Mouse (Mus musculus) erythroblast, embryonic 14.5 days (primary cell): ENCODE measurements around the gene Itpkc. TPM values are rescaled to one million over a fixed set of nuclear protein-coding genes. Genes with fewer than 3 reads are reported as not detected.
A peak's percentile ranks its signal among the peaks of the same experiment; 100 is the strongest.

Experiments
- H3K27me3 ChIP-seq: 2 replicates; pipeline ENCODE4 v1.6.1; 2012; ENCODE audit warnings: inconsistent platforms; ENCODE audit not compliant: control insufficient read depth
- H3K36me3 ChIP-seq: 2 replicates; pipeline ENCODE4 v1.6.1; 2012; ENCODE audit warnings: mild to moderate bottlenecking, inconsistent platforms; ENCODE audit not compliant: control insufficient read depth
- H3K4me1 ChIP-seq: 2 replicates; pipeline ENCODE4 v1.6.1; 2012; ENCODE audit warnings: inconsistent platforms; ENCODE audit not compliant: control insufficient read depth
- H3K4me3 ChIP-seq: replicated peaks from 2 replicates; pipeline ENCODE3; 2012; ENCODE audit warnings: moderate library complexity, mild to moderate bottlenecking, inconsistent platforms
- H3K9me3 ChIP-seq: 2 replicates; pipeline ENCODE4 v1.6.1; 2012; ENCODE audit warnings: low read length, inconsistent platforms, mixed read lengths; ENCODE audit not compliant: control insufficient read depth
- GATA1 ChIP-seq: IDR thresholded peaks from 2 replicates; pipeline ENCODE4 v1.6.1; 2012; ENCODE audit warnings: low read length, inconsistent platforms, mixed read lengths
- TAL1 ChIP-seq: IDR thresholded peaks from 3 replicates; pipeline ENCODE4 v1.6.1; 2012; ENCODE audit warnings: low read length, inconsistent platforms, mixed read lengths
- polyA plus RNA-seq: library from polyadenylated mRNA; stranded (reverse); fragments of >175 nt; gene quantifications from 2 replicates; pipeline ENCODE4 v1.2.3, GENCODE M21; 2012

The Itpkc gene
- 0.12 TPM in 2 replicates for polyA plus RNA-seq

- H3K9me3 ChIP-seq, result no peaks in the 10 kb centered on the region
- H3K36me3 ChIP-seq, result peaks cover 6% of the 10 kb centered on the region
- no peaks in the 10 kb centered on the region for H3K27me3 ChIP-seq
- TF ChIP-seq GATA1, result no peak
- TF ChIP-seq TAL1, result no peak
- H3K4me1 ChIP-seq, result peaks cover 75% of the 10 kb centered on the region
- H3K4me3 ChIP-seq, result peak within 1 kb of the TSS; percentile 87
Measured at GRCm38 (mm10) chr7:27228281-27228821, at the start of gene Itpkc. Gene Itpkc, minus strand, starts transcription at chr7:27228661.

GRCm38 (mm10) chr7:27277191-27277590 is 48.7 kb upstream of the Itpkc start:
- Histone ChIP-seq H3K4me1 (peaks cover 17% of the 10 kb centered on the region), H3K9me3 (no peaks in the 10 kb centered on the region), H3K36me3 (no peaks in the 10 kb centered on the region), H3K27me3 (no peaks in the 10 kb centered on the region), H3K4me3 (no peak overlapping the region)
- no peak for TF ChIP-seq GATA1
- TF ChIP-seq TAL1, result no peak

GRCm38 (mm10) chr7:27276021-27276420 is 47.6 kb upstream of the Itpkc start:
- Histone ChIP-seq H3K27me3 (no peaks in the 10 kb centered on the region), H3K36me3 (no peaks in the 10 kb centered on the region), H3K4me3 (no peak overlapping the region), H3K9me3 (peaks cover 3% of the 10 kb centered on the region; the same call in 1 of the 2 replicates), H3K4me1 (peaks cover 17% of the 10 kb centered on the region)
- TF ChIP-seq GATA1, result no peak
- no peak for TF ChIP-seq TAL1

GRCm38 (mm10) chr7:27274916-27275315 is 46.5 kb upstream of the Itpkc start:
- no peak for TF ChIP-seq GATA1
- TF ChIP-seq TAL1, result no peak
- H3K9me3 ChIP-seq, result peaks cover 3% of the 10 kb centered on the region; the same call in 1 of the 2 replicates
- H3K36me3 ChIP-seq, result no peaks in the 10 kb centered on the region
- H3K4me1 ChIP-seq, result peaks cover 17% of the 10 kb centered on the region
- no peak overlapping the region for H3K4me3 ChIP-seq
- no peaks in the 10 kb centered on the region for H3K27me3 ChIP-seq

- Histone ChIP-seq H3K9me3 (peaks cover 5% of the 10 kb centered on the region), H3K27me3 (no peaks in the 10 kb centered on the region), H3K4me1 (peaks cover 17% of the 10 kb centered on the region), H3K4me3 (peak overlapping the region; percentile 58), H3K36me3 (no peaks in the 10 kb centered on the region)
- TF ChIP-seq GATA1 (no peak), TAL1 (no peak)
Measured at GRCm38 (mm10) chr7:27273739-27274351, 45.4 kb upstream of the Itpkc start.

- H3K9me3 ChIP-seq, result peaks cover 5% of the 10 kb centered on the region
- H3K4me1 ChIP-seq, result peaks cover 13% of the 10 kb centered on the region
- no peak overlapping the region for H3K4me3 ChIP-seq
- H3K36me3 ChIP-seq, result no peaks in the 10 kb centered on the region
- no peak for TF ChIP-seq TAL1
- no peak for TF ChIP-seq GATA1
- H3K27me3 ChIP-seq, result no peaks in the 10 kb centered on the region
Measured at GRCm38 (mm10) chr7:27271423-27271822, 43.0 kb upstream of the Itpkc start.

GRCm38 (mm10) chr7:27266515-27267128 is 38.2 kb upstream of the Itpkc start:
- no peaks in the 10 kb centered on the region for H3K4me1 ChIP-seq
- no peak for TF ChIP-seq TAL1
- TF ChIP-seq GATA1, result no peak
- peaks cover 5% of the 10 kb centered on the region for H3K9me3 ChIP-seq
- H3K27me3 ChIP-seq, result no peaks in the 10 kb centered on the region
- no peaks in the 10 kb centered on the region for H3K36me3 ChIP-seq
- no peak overlapping the region for H3K4me3 ChIP-seq

- H3K9me3 ChIP-seq, result peaks cover under 1% of the 10 kb centered on the region
- TF ChIP-seq GATA1 (no peak), TAL1 (no peak)
- no peaks in the 10 kb centered on the region for H3K4me1 ChIP-seq
- no peaks in the 10 kb centered on the region for H3K36me3 ChIP-seq
- H3K4me3 ChIP-seq, result no peak overlapping the region
- peaks cover 12% of the 10 kb centered on the region for H3K27me3 ChIP-seq
Measured at GRCm38 (mm10) chr7:27264761-27265160, 36.3 kb upstream of the Itpkc start.

GRCm38 (mm10) chr7:27261888-27262287 is 33.4 kb upstream of the Itpkc start:
- TF ChIP-seq GATA1 (no peak), TAL1 (no peak)

More at GRCm38 (mm10) chr7:27261888-27262287, 33.4 kb upstream of the Itpkc start:
- Histone ChIP-seq H3K4me3 (no peak overlapping the region), H3K4me1 (peaks cover 24% of the 10 kb centered on the region), H3K36me3 (peaks cover 5% of the 10 kb centered on the region; the same call in 1 of the 2 replicates), H3K9me3 (no peaks in the 10 kb centered on the region), H3K27me3 (peaks cover 22% of the 10 kb centered on the region)
